Mouse (Mus musculus): ENCODE data around the gene Itpr2.

Itpr2 gene

DNA sequence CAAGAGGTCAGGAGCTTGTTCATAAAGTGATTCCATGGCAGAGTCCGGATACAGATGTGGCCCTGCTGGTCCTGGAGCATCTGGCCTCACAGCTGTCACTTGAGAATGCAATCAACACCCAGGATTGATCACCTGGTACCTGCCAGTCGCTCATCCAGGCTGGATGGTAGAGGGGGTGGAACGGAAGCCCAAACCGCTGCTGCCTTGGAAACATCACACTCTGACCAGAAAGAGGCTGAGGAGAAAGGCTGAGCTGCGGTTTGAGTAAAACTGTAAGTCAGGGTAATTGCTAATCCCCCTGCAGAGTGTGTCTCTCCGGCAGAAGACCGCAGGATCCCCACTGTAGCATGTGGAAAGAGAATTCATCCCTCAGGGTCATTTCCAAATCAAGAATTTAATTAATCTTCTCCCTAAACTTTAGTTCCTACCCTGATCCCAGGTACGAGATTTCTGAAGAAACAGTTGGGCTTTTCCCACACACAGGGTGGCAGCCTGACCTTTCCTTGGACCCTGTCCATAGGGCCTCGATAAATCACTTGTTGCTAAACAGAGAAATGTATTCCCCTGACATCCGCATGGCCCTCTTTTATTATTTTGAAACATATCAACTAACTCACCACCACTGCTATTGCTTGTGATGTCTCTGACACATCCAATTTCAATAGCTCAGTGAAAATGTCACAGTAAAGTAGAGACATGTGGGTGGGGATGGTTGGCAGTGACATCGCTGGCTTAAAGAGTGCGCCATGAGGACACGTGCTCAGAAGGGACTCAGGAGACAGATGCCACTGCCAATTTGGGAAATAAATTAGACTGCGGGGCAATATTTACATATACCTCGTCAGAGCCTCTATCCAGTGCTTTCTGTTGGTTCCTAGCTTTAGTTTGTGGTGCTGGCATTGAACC lies 418.7 kb downstream of the Itpr2 start:
- DNase-seq = no peak

DNA sequence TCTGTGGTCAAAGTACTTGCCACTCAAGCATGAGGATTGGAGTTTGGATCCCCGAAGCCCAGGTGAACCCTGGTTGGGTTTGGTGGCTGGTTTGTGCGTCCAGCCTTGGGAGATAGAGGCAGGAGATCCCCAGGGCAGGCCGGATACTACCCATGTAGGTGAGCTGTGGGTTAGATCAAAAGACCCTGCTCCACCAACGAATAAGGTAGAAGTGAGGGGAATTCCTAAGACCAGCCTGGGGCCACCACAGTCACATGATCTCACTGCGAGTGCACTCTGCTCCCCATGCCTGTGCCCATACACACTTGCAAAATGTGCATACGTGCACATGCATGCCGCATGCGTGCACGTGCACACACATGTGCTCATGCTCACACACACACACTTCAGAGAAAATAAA lies 419.5 kb downstream of the Itpr2 start:
- DNase-seq = peak in 1 of 2 experiments; percentile 13

DNA sequence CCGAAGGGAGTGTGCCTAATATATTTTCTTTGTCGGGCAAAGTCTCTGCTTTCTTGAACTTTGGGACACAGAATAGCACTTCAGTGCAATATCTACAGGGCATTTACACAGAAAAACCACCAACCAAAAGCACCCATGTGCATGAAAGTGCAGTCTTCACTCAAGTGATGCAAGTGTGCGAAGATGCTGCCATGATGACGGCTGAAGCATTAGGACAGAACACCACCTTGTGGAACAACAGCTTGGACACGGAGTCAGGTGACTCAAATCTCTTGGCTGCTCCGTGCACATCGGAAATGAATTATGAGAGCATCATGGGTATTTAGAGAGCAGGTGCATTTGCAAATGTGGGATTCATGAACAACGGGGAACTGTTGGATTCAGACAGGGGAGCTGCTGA lies 420.4 kb downstream of the Itpr2 start:
- no peak for DNase-seq

DNA sequence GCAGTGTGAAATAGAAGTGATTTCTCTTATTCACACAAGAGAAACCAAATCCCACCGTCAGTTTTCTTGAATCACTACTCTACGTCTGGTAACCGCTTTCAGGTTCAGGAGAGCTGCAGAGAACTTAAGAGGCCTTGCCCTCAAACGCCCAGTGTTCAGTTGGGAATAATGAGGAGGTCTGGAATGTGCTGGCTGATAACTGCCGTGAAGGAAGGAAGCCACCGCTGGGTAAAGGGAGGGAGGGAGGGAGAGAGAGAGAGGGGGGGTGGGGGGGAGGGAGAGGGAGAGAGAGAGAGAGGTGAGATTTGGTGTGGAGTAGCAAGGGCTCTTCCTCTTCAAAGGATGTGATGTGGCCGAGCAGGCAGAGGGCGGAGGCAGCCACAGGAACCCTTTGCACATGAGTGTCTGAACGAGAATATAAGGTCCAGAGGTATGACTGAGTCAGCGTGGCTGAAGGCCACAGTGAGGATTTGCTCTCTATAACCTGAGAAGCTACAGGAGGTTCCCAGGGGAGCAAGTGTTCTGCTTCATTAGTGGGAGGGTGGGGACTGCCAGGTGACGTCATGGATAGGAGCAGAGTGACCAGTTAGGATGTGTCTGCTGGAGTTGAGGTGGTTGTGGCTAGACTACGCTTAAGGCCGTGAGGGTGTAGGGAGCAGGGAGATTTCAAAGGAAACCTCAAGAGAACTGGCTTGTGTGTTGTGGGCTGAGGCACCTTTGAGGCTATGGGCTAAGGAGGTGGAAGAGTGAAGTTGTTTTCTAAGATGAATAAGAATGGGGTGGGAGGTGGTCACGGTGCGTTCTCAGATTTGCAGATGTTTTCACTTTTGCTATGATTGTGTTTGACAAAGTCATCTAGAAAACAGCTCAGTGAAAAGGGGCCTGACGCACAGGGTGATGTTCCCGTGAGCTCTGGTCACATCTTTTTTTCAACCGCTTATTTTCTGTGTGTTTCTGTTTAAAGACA lies 421.2 kb downstream of the Itpr2 start:
- DNase-seq = no peak

DNA sequence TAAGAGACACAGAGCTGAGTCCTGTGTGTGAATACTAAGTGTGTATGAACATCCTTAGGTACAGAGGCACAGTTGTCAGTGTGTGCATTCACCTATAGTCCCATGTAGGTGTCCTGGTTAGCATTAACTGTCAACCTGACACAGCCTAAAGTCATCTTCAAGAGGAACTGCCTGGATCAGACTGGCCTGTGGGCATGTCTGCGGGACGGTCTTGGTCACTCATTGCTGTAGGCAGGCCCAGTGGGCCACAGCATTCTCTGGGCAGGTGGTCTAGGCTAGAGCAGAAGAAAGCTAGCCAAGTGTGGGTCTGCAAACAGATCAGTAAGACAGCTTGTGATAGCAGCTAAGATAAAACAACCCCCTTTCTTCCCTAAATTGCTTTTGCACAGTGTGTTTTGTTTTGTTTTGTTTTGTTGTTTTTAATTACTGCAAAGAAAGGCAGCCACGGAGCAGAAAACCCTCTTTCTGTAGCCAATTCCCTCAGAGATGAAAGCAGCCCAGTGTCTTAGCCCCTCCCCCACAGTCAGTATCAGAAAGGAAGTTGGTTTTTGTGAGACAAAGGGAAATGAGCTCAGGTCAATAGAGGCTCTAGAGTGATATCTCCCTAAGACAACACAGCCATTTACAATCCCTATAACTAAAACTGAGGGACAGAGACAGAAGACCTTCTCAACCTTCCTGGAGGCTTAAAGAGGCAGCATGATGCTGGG lies 422.1 kb downstream of the Itpr2 start:
- peak in 1 of 2 experiments; percentile 19 for DNase-seq

DNA sequence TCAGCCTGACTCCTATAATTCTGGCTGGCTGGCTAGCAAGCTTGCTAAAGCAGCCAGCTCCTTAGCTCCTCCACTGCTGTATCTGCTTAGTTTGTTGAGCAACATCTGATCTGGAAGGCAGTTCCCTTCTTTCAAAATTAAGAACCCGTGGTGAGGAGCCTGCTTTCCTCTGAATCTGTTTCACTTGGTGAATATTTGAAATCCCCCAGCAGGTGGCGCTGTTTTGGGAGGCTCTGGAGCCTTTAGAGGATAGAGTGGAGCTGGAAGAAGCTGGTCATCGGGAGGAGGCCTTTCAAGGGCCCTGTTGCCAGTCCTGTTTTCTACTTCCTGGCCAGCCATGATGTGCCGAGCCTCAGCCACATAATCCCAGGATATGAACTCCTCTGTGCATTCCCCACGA lies 422.8 kb downstream of the Itpr2 start:
- DNase-seq = peak; percentile 29 to 87

DNA sequence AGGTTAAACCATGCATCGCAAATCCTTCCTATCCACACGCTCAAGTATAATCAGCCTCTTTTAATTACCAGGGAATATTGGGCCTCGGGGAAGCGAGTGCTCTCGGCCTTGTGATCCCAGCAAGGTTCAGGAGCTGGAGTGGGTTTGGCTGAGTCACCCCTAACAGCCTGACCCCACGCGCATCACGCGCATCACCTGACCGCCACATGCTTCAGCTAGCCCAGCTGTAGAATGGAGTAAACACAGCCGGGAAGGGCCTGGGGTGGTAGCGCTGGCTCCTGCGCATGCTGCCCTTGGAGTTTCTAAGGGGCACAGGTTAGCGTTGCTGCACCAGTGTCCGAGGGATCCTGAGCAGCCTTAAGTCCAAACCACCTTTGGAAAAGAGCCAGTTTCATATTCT lies 423.9 kb downstream of the Itpr2 start:
- DNase-seq = no peak

DNA sequence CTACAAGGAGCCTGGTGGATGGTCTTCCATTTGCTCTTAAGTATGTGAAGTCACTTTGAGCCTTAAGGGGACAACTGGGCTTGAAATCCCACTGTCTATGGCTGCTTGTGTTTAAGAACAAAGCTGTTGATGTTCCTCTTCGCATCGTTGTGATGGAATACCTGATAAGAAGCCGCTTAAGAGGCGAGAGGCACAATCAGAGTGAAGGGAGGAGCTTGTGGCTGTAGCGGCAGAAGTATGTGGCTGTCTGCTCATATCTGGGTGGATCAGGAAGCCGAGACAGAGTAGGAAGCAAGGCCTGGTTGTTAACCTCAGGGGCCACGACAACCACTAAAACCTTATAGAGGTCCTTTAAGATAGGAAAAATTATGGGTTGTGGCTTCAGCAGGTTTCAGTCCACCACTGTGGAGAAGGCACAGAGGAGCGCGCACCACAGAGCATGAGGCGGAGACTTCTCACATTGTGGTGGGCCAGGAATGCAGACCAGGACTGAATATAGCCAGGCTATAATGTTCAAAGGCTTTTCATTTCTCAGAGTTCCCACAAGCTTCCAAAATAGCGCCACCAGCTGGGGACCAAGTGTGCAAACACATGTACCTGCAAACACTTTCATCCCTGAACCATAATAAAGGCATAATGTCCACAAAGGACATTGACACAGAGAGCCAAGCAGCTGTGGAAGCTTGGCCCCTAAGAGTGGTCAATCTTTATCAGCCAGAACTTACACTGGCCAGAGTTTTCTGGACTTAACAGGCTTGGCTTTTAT lies 424.7 kb downstream of the Itpr2 start:
- peak in 1 of 2 experiments; percentile 15 for DNase-seq

DNA sequence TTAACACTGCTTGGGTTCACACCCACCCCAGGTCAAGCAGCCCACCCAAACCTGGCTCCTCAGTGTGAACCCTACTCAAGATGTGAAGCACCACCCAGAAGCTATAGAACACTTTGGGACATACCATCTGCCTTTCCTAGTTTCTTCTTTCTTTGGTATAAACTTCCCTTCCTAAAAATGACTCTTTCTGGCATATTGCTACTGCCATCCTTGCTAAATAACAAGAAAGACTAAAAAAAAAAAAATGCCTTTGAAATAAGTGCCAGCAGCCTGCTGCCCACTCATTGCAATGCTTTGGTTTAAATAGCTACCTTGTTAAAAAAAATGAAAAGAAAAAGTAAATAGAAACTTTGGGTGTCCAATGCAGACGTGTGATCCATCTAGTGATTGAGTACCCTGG lies 429.2 kb downstream of the Itpr2 start:
- DNase-seq = no peak

DNA sequence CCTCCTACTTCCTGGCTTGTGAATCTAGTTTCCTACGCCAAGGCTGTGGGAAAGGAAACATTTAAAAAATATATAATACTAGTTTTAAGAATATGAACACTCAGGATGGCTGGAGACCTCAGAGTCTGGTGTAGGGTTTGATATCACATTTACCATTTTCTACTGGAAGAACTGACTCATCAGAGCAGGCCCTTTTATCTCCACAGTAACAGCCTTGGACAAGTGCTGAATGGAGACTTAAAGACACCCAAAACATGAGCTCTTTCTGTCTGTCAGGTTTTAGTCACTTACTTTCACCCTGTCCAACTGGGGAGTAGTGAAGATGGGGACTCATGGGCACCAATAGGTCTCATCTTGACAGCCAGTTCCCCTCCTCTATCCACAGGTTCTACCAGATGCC lies 430.1 kb downstream of the Itpr2 start:
- no peak for DNase-seq
